In genomic region chr5:134445895-134446294, GRCm38 (mm10) we compare ENCODE assay signal across 10 mouse cellular contexts. TPM values are rescaled to one million over a fixed set of nuclear protein-coding genes. Genes with fewer than 3 reads are reported as not detected.
DNase-seq lines count a peak whose midpoint lies in the region; ATAC-seq and TF ChIP-seq lines count a peak whose summit lies in the region.
"Had no signal": no experiment of that assay in that cellular context is flagged by ENCODE, and none has a peak within 500 bp of the region (broad histone marks: within the 10 kb centered on the region; RNA-seq: fewer than 3 reads in every experiment).

No protein-coding gene starts in this region.

- H3K4me2 ChIP-seq in heart, postnatal 0 days (ENCODE audit: low read depth, low read length), result peak overlapping the region; percentile 19; the same call in 1 of the 2 replicates
- H3K4me2 ChIP-seq in intestine, embryonic 15.5 days (replicated peaks), result peak overlapping the region; percentile 38
- H3K4me2 ChIP-seq: midbrain, embryonic 13.5 days had no signal

- no peaks in the 10 kb centered on the region; the same call in 1 of the 2 replicates for H3K9me3 ChIP-seq in heart, postnatal 0 days (replicated peaks; ENCODE audit: control insufficient read depth, low read length)
- no peaks in the 10 kb centered on the region for H3K9me3 ChIP-seq in intestine, embryonic 15.5 days

- H3K9ac ChIP-seq in heart, postnatal 0 days (replicated peaks; ENCODE audit: low read depth, low read length), result peak overlapping the region; percentile 30; the same call in 1 of the 2 replicates
- no peak overlapping the region for H3K9ac ChIP-seq in heart, adult 2 months (ENCODE audit: low read depth, low read length)
- peak overlapping the region; percentile 29 for H3K9ac ChIP-seq in intestine, embryonic 15.5 days
- H3K9ac ChIP-seq: midbrain, embryonic 13.5 days had no signal

- peak overlapping the region; percentile 76 for H3K27ac ChIP-seq in heart, postnatal 0 days (ENCODE audit: low read depth)
- no peak overlapping the region for H3K27ac ChIP-seq in heart, adult 2 months
- peak overlapping the region; percentile 92; the same call in 1 of the 2 replicates for H3K27ac ChIP-seq in thymus, adult 2 months (ENCODE audit: control insufficient read depth, insufficient read depth, low read length)
- peak overlapping the region; percentile 59 for H3K27ac ChIP-seq in intestine, embryonic 15.5 days
- H3K27ac ChIP-seq: midbrain, embryonic 13.5 days had no signal

- no peaks in the 10 kb centered on the region for H3K27me3 ChIP-seq in heart, postnatal 0 days (ENCODE audit: control insufficient read depth, insufficient read depth, low read length)
- H3K27me3 ChIP-seq in heart, adult 2 months (ENCODE audit: control insufficient read depth, insufficient read depth, low read length), result no peaks in the 10 kb centered on the region
- H3K27me3 ChIP-seq in thymus, adult 2 months (ENCODE audit: control insufficient read depth, insufficient read depth, low read length), result no peaks in the 10 kb centered on the region
- no peaks in the 10 kb centered on the region for H3K27me3 ChIP-seq in intestine, embryonic 15.5 days (replicated peaks)
- H3K27me3 ChIP-seq: midbrain, embryonic 13.5 days had no signal

- DNase-seq in heart, postnatal 0 days (ENCODE audit: low spot score), result no peak
- DNase-seq in heart, adult 2 months, result no peak
- DNase-seq in thymus, adult 2 months, result no peak
- DNase-seq in thymus, postnatal 0 days (ENCODE audit: low spot score), result no peak
- no peak for DNase-seq in ovary, postnatal 36 days (ENCODE audit: low spot score)
- no peak for DNase-seq in spleen, postnatal 14 days (ENCODE audit: low spot score in 2 of 2)
- DNase-seq: cerebellum, adult 2 months; layer of hippocampus, postnatal 36 days had no signal

- no peak for TF ChIP-seq CTCF in heart, postnatal 0 days (IDR thresholded peaks at IDR 0.05; ENCODE audit: low read depth)
- no peak for TF ChIP-seq CTCF in heart, adult 2 months (IDR thresholded peaks at IDR 0.05)
- TF ChIP-seq CTCF in thymus, adult 2 months (IDR thresholded peaks at IDR 0.05; ENCODE audit: borderline replicate concordance, control insufficient read depth, extremely low read depth, insufficient read depth, low read length, poor library complexity), result no peak

- no peaks in the 10 kb centered on the region for H3K36me3 ChIP-seq in heart, postnatal 0 days (replicated peaks; ENCODE audit: control insufficient read depth, insufficient read depth, low read length)
- H3K36me3 ChIP-seq in heart, adult 2 months (ENCODE audit: control insufficient read depth, insufficient read depth, low read length), result no peaks in the 10 kb centered on the region
- no peaks in the 10 kb centered on the region for H3K36me3 ChIP-seq in thymus, adult 2 months (ENCODE audit: control insufficient read depth, insufficient read depth, low read length)
- no peaks in the 10 kb centered on the region for H3K36me3 ChIP-seq in intestine, embryonic 15.5 days

- ATAC-seq in heart, postnatal 0 days (ENCODE audit: insufficient read depth, low read depth), result peak; percentile 34
- peak; percentile 30; the same call in 1 of the 2 replicates for ATAC-seq in intestine, embryonic 15.5 days
- ATAC-seq: midbrain, embryonic 13.5 days had no signal

- intact Hi-C loops in heart, adult 2 months (cut with DNase I), result no loop called here

- no peak for TF ChIP-seq POLR2A in heart, adult 2 months (IDR thresholded peaks at IDR 0.05; ENCODE audit: insufficient read depth, low read depth, low read length)
- TF ChIP-seq POLR2A in thymus, adult 2 months (IDR thresholded peaks at IDR 0.05; ENCODE audit: control insufficient read depth, extremely low read depth, insufficient read depth, low read length, poor library complexity), result no peak

- H3K4me3 ChIP-seq in heart, postnatal 0 days (ENCODE audit: low read depth, low read length), result no peak overlapping the region
- H3K4me3 ChIP-seq in heart, adult 2 months, result no peak overlapping the region
- H3K4me3 ChIP-seq in thymus, adult 2 months (ENCODE audit: control insufficient read depth, insufficient read depth, low read length), result no peak overlapping the region
- H3K4me3 ChIP-seq in intestine, embryonic 15.5 days (replicated peaks), result no peak overlapping the region
- H3K4me3 ChIP-seq: midbrain, embryonic 13.5 days had no signal

- no peak for TF ChIP-seq EP300 in heart, postnatal 0 days (IDR thresholded peaks at IDR 0.05; ENCODE audit: low read depth)
- TF ChIP-seq EP300 in heart, adult 2 months (IDR thresholded peaks at IDR 0.05; ENCODE audit: insufficient read depth, low read depth, low read length), result no peak

- H3K79me2 ChIP-seq in heart, adult 2 months (replicated peaks; ENCODE audit: control insufficient read depth, insufficient read depth, low read length), result no peaks in the 10 kb centered on the region; the same call in 1 of the 2 replicates

- 12% methylated on average over 10 of the region's 10 CpGs for WGBS in heart, postnatal 0 days
- WGBS in heart, adult 2 months, result 24% methylated on average over 10 of the region's 10 CpGs
- WGBS in thymus, adult 2 months, result 77% methylated on average over 10 of the region's 10 CpGs
- 13% methylated on average over 10 of the region's 10 CpGs for WGBS in intestine, embryonic 15.5 days

- peaks cover 17% of the 10 kb centered on the region for H3K4me1 ChIP-seq in heart, postnatal 0 days (ENCODE audit: control insufficient read depth, insufficient read depth)
- peaks cover 5% of the 10 kb centered on the region; the same call in 1 of the 2 replicates for H3K4me1 ChIP-seq in heart, adult 2 months (ENCODE audit: control insufficient read depth, insufficient read depth, low read length)
- peaks cover 46% of the 10 kb centered on the region for H3K4me1 ChIP-seq in thymus, adult 2 months (replicated peaks; ENCODE audit: control insufficient read depth, insufficient read depth, low read length)
- peaks cover 22% of the 10 kb centered on the region for H3K4me1 ChIP-seq in intestine, embryonic 15.5 days (replicated peaks)

RNA-seq across cellular contexts. Expression of gene Gtf2ird1, which starts 10.6 kb away (rescaled TPM):
- total RNA-seq in heart, postnatal 0 days (2014; rRNA removed; ENCODE audit: low replicate concordance), result 28.8 and 63.7 TPM in 2 replicates
- polyA plus RNA-seq in heart, postnatal 0 days (2015; fragmentation: Nextera tagmentation; extraction: Ambion mirVana), result 20.5 and 27.7 TPM in 2 replicates
- total RNA-seq in heart, adult 2 months (2021), result 10 to 100 TPM; 23.8 to 26.4 TPM
- polyA plus RNA-seq in heart, adult 2 months (2012; rRNA removed), result 13.4 and 18.0 TPM in 2 replicates
- polyA plus RNA-seq in thymus, adult 2 months (2012; rRNA removed), result 75.6 and 83.9 TPM in 2 replicates
- 54.7 and 67.4 TPM in 2 replicates for polyA plus RNA-seq in thymus, postnatal 0 days (2015; fragmentation: Nextera tagmentation; extraction: Ambion mirVana)
- 81.6 and 84.4 TPM in 2 replicates for polyA plus RNA-seq in intestine, embryonic 15.5 days (2015; fragmentation: Nextera tagmentation; extraction: Ambion mirVana)
